In the genomic region with DNA sequence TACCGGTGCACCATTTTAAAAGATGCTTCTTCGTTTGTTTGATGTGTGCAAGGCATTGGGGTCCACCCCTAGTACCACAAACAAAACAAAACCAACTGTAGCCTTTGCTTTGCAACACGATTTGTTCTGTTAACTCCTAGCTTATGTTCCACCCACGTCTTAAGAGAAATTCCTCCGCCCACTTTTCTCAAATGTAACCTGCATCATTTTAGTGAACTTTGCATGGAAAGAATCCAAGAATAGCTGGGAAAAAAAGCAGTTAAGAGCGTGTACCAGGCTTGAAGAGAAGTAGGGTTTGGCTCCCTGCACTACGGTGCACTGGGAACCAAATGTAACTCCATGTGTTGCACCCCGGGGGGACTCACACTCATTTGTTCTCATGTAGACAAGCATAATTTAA, we compare ENCODE assay signal across 7 mouse cellular contexts. TPM values are rescaled to one million over a fixed set of nuclear protein-coding genes. Genes with fewer than 3 reads are reported as not detected.
DNase-seq lines count a peak whose midpoint lies in the region; ATAC-seq lines count a peak whose summit lies in the region.

No protein-coding gene starts in this region.

- peak overlapping the region; percentile 62 for H3K4me2 ChIP-seq in embryonic facial prominence, embryonic 12.5 days (replicated peaks)
- peak overlapping the region; percentile 55 for H3K4me2 ChIP-seq in intestine, embryonic 16.5 days (ENCODE audit: low read depth, low read length)
- H3K4me2 ChIP-seq in stomach, embryonic 15.5 days = peak overlapping the region; percentile 71

- peak overlapping the region; percentile 100 for H3K9ac ChIP-seq in embryonic facial prominence, embryonic 12.5 days
- H3K9ac ChIP-seq in intestine, embryonic 16.5 days (ENCODE audit: low read depth, low read length) = peak overlapping the region; percentile 100
- peak overlapping the region; percentile 100 for H3K9ac ChIP-seq in stomach, embryonic 15.5 days

- no peaks in the 10 kb centered on the region for H3K9me3 ChIP-seq in megakaryocyte, embryonic 14.5 days
- no peaks in the 10 kb centered on the region for H3K9me3 ChIP-seq in embryonic facial prominence, embryonic 12.5 days
- H3K9me3 ChIP-seq in intestine, embryonic 16.5 days (ENCODE audit: control insufficient read depth, low read length) = no peaks in the 10 kb centered on the region
- no peaks in the 10 kb centered on the region for H3K9me3 ChIP-seq in stomach, embryonic 15.5 days

- ATAC-seq in megakaryocyte, adult 5-6 weeks (ENCODE audit: poor library complexity, severe bottlenecking) = no peak
- ATAC-seq in embryonic facial prominence, embryonic 12.5 days (ENCODE audit: insufficient number of reproducible peaks, insufficient read depth, low FRiP score, low TSS enrichment) = no peak
- ATAC-seq in intestine, embryonic 16.5 days = no peak
- no peak for ATAC-seq in stomach, embryonic 15.5 days (ENCODE audit: insufficient read depth, low FRiP score, low read depth)

- H3K36me3 ChIP-seq in megakaryocyte, embryonic 14.5 days (replicated peaks; ENCODE audit: low read length) = peaks cover 18% of the 10 kb centered on the region
- H3K36me3 ChIP-seq in embryonic facial prominence, embryonic 12.5 days = peaks cover 6% of the 10 kb centered on the region
- H3K36me3 ChIP-seq in intestine, embryonic 16.5 days (ENCODE audit: control insufficient read depth, insufficient read depth, low read length) = no peaks in the 10 kb centered on the region; the same call in 1 of the 2 replicates
- H3K36me3 ChIP-seq in stomach, embryonic 15.5 days = peaks cover 6% of the 10 kb centered on the region

- H3K4me1 ChIP-seq in megakaryocyte, embryonic 14.5 days = peaks cover 48% of the 10 kb centered on the region
- H3K4me1 ChIP-seq in embryonic facial prominence, embryonic 12.5 days = peaks cover 15% of the 10 kb centered on the region
- peaks cover 15% of the 10 kb centered on the region for H3K4me1 ChIP-seq in intestine, embryonic 16.5 days (ENCODE audit: control insufficient read depth, insufficient read depth, low read length)
- peaks cover 14% of the 10 kb centered on the region for H3K4me1 ChIP-seq in stomach, embryonic 15.5 days

- H3K27ac ChIP-seq in embryonic facial prominence, embryonic 12.5 days = peak overlapping the region; percentile 98
- no peak overlapping the region for H3K27ac ChIP-seq in intestine, embryonic 16.5 days (ENCODE audit: low read length)
- no peak overlapping the region; the same call in 1 of the 2 replicates for H3K27ac ChIP-seq in stomach, embryonic 15.5 days

- WGBS in embryonic facial prominence, embryonic 12.5 days = 15% methylated on average over 8 of the region's 8 CpGs
- WGBS in intestine, embryonic 16.5 days = 11% methylated on average over 8 of the region's 8 CpGs
- whole genome bisulfite sequencing in stomach, embryonic 15.5 days = 7% methylated on average over 8 of the region's 8 CpGs

- peak overlapping the region; percentile 93 for H3K4me3 ChIP-seq in megakaryocyte, embryonic 14.5 days (replicated peaks)
- peak overlapping the region; percentile 99 for H3K4me3 ChIP-seq in embryonic facial prominence, embryonic 12.5 days
- peak overlapping the region; percentile 99 for H3K4me3 ChIP-seq in intestine, embryonic 16.5 days (ENCODE audit: low read length)
- peak overlapping the region; percentile 100 for H3K4me3 ChIP-seq in stomach, embryonic 15.5 days (replicated peaks)

- no peaks in the 10 kb centered on the region for H3K27me3 ChIP-seq in megakaryocyte, embryonic 14.5 days (replicated peaks)
- no peaks in the 10 kb centered on the region for H3K27me3 ChIP-seq in embryonic facial prominence, embryonic 12.5 days
- H3K27me3 ChIP-seq in intestine, embryonic 16.5 days (replicated peaks; ENCODE audit: control insufficient read depth, insufficient read depth, low read length) = no peaks in the 10 kb centered on the region
- H3K27me3 ChIP-seq in stomach, embryonic 15.5 days (replicated peaks) = no peaks in the 10 kb centered on the region

- DNase-seq in left cerebral cortex, adult 9 months (ENCODE audit: low spot score in 2 of 2) = no peak
- DNase-seq in ovary, postnatal 10 days (ENCODE audit: low spot score) = no peak

RNA-seq across cellular contexts. Expression of gene B230219D22Rik, which starts 1.2 kb away (rescaled TPM):
- polyA plus RNA-seq in megakaryocyte, embryonic 14.5 days (2012; ENCODE audit: insufficient read depth, low replicate concordance) = 1.5 and 4.6 TPM in 2 replicates
- 59.5 and 68.7 TPM in 2 replicates for total RNA-seq in megakaryocyte, adult 5-6 weeks (2015)
- 32.5 and 35.8 TPM in 2 replicates for total RNA-seq in megakaryocyte, adult 5-6 weeks (2017)
- 83.6 and 83.9 TPM in 2 replicates for polyA plus RNA-seq in embryonic facial prominence, embryonic 12.5 days (2016; fragmentation: Nextera tagmentation; extraction: Ambion mirVana)
- 34.3 and 34.8 TPM in 2 replicates for polyA plus RNA-seq in intestine, embryonic 16.5 days (2015; fragmentation: Nextera tagmentation; extraction: Ambion mirVana)
- 56.8 and 57.5 TPM in 2 replicates for polyA plus RNA-seq in stomach, embryonic 15.5 days (2015; fragmentation: Nextera tagmentation; extraction: Ambion mirVana)

RNA-seq across cellular contexts. Expression of gene Txndc15, which starts 20.3 kb away (rescaled TPM):
- 7.6 and 23.2 TPM in 2 replicates for polyA plus RNA-seq in megakaryocyte, embryonic 14.5 days (2012; ENCODE audit: insufficient read depth, low replicate concordance)
- 24.4 and 32.2 TPM in 2 replicates for total RNA-seq in megakaryocyte, adult 5-6 weeks (2015)
- total RNA-seq in megakaryocyte, adult 5-6 weeks (2017) = 36.8 and 48.9 TPM in 2 replicates
- polyA plus RNA-seq in embryonic facial prominence, embryonic 12.5 days (2016; fragmentation: Nextera tagmentation; extraction: Ambion mirVana) = 99.8 and 103 TPM in 2 replicates
- 67.7 and 71.3 TPM in 2 replicates for polyA plus RNA-seq in intestine, embryonic 16.5 days (2015; fragmentation: Nextera tagmentation; extraction: Ambion mirVana)
- polyA plus RNA-seq in stomach, embryonic 15.5 days (2015; fragmentation: Nextera tagmentation; extraction: Ambion mirVana) = 77.0 and 77.6 TPM in 2 replicates

RNA-seq across cellular contexts. Expression of gene Pcbd2, which starts 33.1 kb away (rescaled TPM):
- polyA plus RNA-seq in megakaryocyte, embryonic 14.5 days (2012; ENCODE audit: insufficient read depth, low replicate concordance) = 22.4 and 78.2 TPM in 2 replicates
- 48.9 and 56.0 TPM in 2 replicates for total RNA-seq in megakaryocyte, adult 5-6 weeks (2015)
- total RNA-seq in megakaryocyte, adult 5-6 weeks (2017) = 14.6 and 20.9 TPM in 2 replicates
- 56.6 TPM in 2 replicates for polyA plus RNA-seq in embryonic facial prominence, embryonic 12.5 days (2016; fragmentation: Nextera tagmentation; extraction: Ambion mirVana)
- 71.9 and 72.3 TPM in 2 replicates for polyA plus RNA-seq in intestine, embryonic 16.5 days (2015; fragmentation: Nextera tagmentation; extraction: Ambion mirVana)
- polyA plus RNA-seq in stomach, embryonic 15.5 days (2015; fragmentation: Nextera tagmentation; extraction: Ambion mirVana) = 73.4 and 80.9 TPM in 2 replicates

RNA-seq across cellular contexts. Expression of gene Ddx46, which starts 59.3 kb away (rescaled TPM):
- polyA plus RNA-seq in megakaryocyte, embryonic 14.5 days (2012; ENCODE audit: insufficient read depth, low replicate concordance) = 5.4 and 12.8 TPM in 2 replicates
- 44.2 and 49.5 TPM in 2 replicates for total RNA-seq in megakaryocyte, adult 5-6 weeks (2015)
- total RNA-seq in megakaryocyte, adult 5-6 weeks (2017) = 58.1 and 60.1 TPM in 2 replicates
- 42.4 and 45.6 TPM in 2 replicates for polyA plus RNA-seq in embryonic facial prominence, embryonic 12.5 days (2016; fragmentation: Nextera tagmentation; extraction: Ambion mirVana)
- polyA plus RNA-seq in intestine, embryonic 16.5 days (2015; fragmentation: Nextera tagmentation; extraction: Ambion mirVana) = 26.7 and 27.2 TPM in 2 replicates
- polyA plus RNA-seq in stomach, embryonic 15.5 days (2015; fragmentation: Nextera tagmentation; extraction: Ambion mirVana) = 31.6 and 33.5 TPM in 2 replicates
